Mouse (Mus musculus) CH12.LX (cell line): ENCODE data around the gene Kdm8. TPM values are rescaled to one million over a fixed set of nuclear protein-coding genes. Genes with fewer than 3 reads are reported as not detected.

ENCODE experiments used
- DNase-seq: peaks from one replicate; pipeline ENCODE4 v3.0.0-alpha.2; 2013; ENCODE audit errors: extremely low read depth
- H3K27ac ChIP-seq: 2 replicates; pipeline ENCODE4 v1.5.1; 2012; ENCODE audit warnings: low read depth, mild to moderate bottlenecking, control low read depth, moderate library complexity; ENCODE audit not compliant: insufficient read depth
- H3K27me3 ChIP-seq: replicated peaks from 2 replicates; pipeline ENCODE3; 2012; ENCODE audit warnings: inconsistent platforms
- H3K36me3 ChIP-seq, 2 experiments: replicated peaks in 1 of 2; 2 replicates each; pipeline versions ENCODE3 to v1.6.1; 2012; ENCODE audit warnings: inconsistent platforms in 1 of 2, low read length in 1 of 2, mild to moderate bottlenecking in 1 of 2, mixed read lengths in 1 of 2, moderate library complexity in 1 of 2; ENCODE audit not compliant: control insufficient read depth in 1 of 2, insufficient read depth in 1 of 2
- H3K4me1 ChIP-seq, 2 experiments: 2 replicates each; pipeline ENCODE4 v1.6.1; 2012; ENCODE audit warnings: inconsistent platforms in 1 of 2, moderate library complexity in 1 of 2; ENCODE audit not compliant: insufficient read depth in 2 of 2, control insufficient read depth in 1 of 2
- H3K4me2 ChIP-seq: 2 replicates; pipeline ENCODE4 v1.6.1; 2012; ENCODE audit warnings: low read depth, mild to moderate bottlenecking, control low read depth; ENCODE audit not compliant: poor library complexity, insufficient read depth, severe bottlenecking
- H3K4me3 ChIP-seq, 3 experiments: fragments of 150-350 bp in 1 of 3; sonication (generic) in 1 of 3; replicated peaks in 1 of 3; 2 replicates each; pipeline versions ENCODE3 to v1.5.1; 2011 to 2012; ENCODE audit warnings: low read depth in 2 of 3, low read length in 2 of 3, mild to moderate bottlenecking in 2 of 3, moderate library complexity in 2 of 3, control low read depth in 1 of 3, improper control_type of control experiment in 1 of 3, inconsistent platforms in 1 of 3, mixed read lengths in 1 of 3; ENCODE audit not compliant: poor library complexity in 1 of 3
- H3K79me2 ChIP-seq: replicated peaks from 2 replicates; pipeline ENCODE4 v1.6.1; 2012; ENCODE audit warnings: mild to moderate bottlenecking, moderate library complexity; ENCODE audit not compliant: control insufficient read depth, poor library complexity, insufficient read depth, severe bottlenecking; ENCODE audit errors: extremely low read depth
- H3K9ac ChIP-seq: 2 replicates; pipeline ENCODE4 v1.6.1; 2012; ENCODE audit warnings: low read depth, mild to moderate bottlenecking, control low read depth, moderate library complexity; ENCODE audit not compliant: insufficient read depth
- H3K9me3 ChIP-seq: replicated peaks from 2 replicates; pipeline ENCODE3; 2012; ENCODE audit warnings: low read length, inconsistent platforms, mixed read lengths
- BHLHE40 ChIP-seq: IDR thresholded peaks from 2 replicates; pipeline ENCODE4 v1.6.1; 2011; ENCODE audit warnings: mild to moderate bottlenecking, low read depth, low read length, improper control_type of control experiment
- CHD1 ChIP-seq: IDR thresholded peaks from 2 replicates; pipeline ENCODE4 v1.6.1; 2012; ENCODE audit warnings: low read depth, low read length, improper control_type of control experiment, inconsistent platforms
- CHD2 ChIP-seq: IDR thresholded peaks from 2 replicates; pipeline ENCODE4 v1.6.1; 2011; ENCODE audit warnings: low read length, improper control_type of control experiment
- CTCF ChIP-seq, 2 experiments: IDR thresholded peaks in 1 of 2; conservative IDR thresholded peaks in 1 of 2; 2 replicates each; pipeline ENCODE4 v1.5.1; 2011 to 2012; ENCODE audit warnings: low read depth in 2 of 2, low read length in 2 of 2, improper control_type of control experiment in 1 of 2, inconsistent platforms in 1 of 2, mild to moderate bottlenecking in 1 of 2, moderate library complexity in 1 of 2
- E2F4 ChIP-seq: IDR thresholded peaks from 2 replicates; pipeline ENCODE4 v1.6.1; 2011; ENCODE audit warnings: low read depth, low read length, improper control_type of control experiment; ENCODE audit not compliant: insufficient replicate concordance
- ELF1 ChIP-seq: IDR thresholded peaks from 2 replicates; pipeline ENCODE4 v1.6.1; 2014; ENCODE audit warnings: low read depth, mild to moderate bottlenecking, inconsistent platforms, low read length, improper control_type of control experiment
- EP300 ChIP-seq: IDR thresholded peaks from 2 replicates; pipeline ENCODE4 v1.6.1; 2011; ENCODE audit warnings: low read length, improper control_type of control experiment
- GABPA ChIP-seq: IDR thresholded peaks from 2 replicates; pipeline ENCODE4 v1.6.1; 2012; ENCODE audit warnings: low read depth, low read length, improper control_type of control experiment, inconsistent platforms; ENCODE audit not compliant: insufficient replicate concordance
- HCFC1 ChIP-seq: IDR thresholded peaks from 2 replicates; pipeline ENCODE4 v1.6.1; 2012; ENCODE audit warnings: low read depth, mild to moderate bottlenecking, inconsistent platforms, low read length, improper control_type of control experiment
- JUN ChIP-seq: IDR thresholded peaks from 2 replicates; pipeline ENCODE4 v1.6.1; 2011; ENCODE audit warnings: low read depth, mild to moderate bottlenecking, low read length, improper control_type of control experiment, moderate library complexity; ENCODE audit not compliant: insufficient read depth
- JUND ChIP-seq: conservative IDR thresholded peaks from 2 replicates; pipeline ENCODE4 v1.6.1; 2011; ENCODE audit warnings: low read depth, low read length, improper control_type of control experiment
- KAT2A ChIP-seq: IDR thresholded peaks from 2 replicates; pipeline ENCODE4 v1.6.1; 2012; ENCODE audit warnings: low read length, improper control_type of control experiment, inconsistent platforms; ENCODE audit not compliant: insufficient replicate concordance
- MAX ChIP-seq: IDR thresholded peaks from 2 replicates; pipeline ENCODE4 v1.6.1; 2011; ENCODE audit warnings: low read length, improper control_type of control experiment
- MAZ ChIP-seq: IDR thresholded peaks from 2 replicates; pipeline ENCODE4 v1.6.1; 2012; ENCODE audit warnings: low read depth, mild to moderate bottlenecking, inconsistent platforms, low read length, improper control_type of control experiment, moderate library complexity
- MXI1 ChIP-seq: IDR thresholded peaks from 2 replicates; pipeline ENCODE4 v1.6.1; 2011; ENCODE audit warnings: mild to moderate bottlenecking, low read depth, low read length, improper control_type of control experiment
- MYC ChIP-seq: IDR thresholded peaks from 2 replicates; pipeline ENCODE4 v1.6.1; 2011; ENCODE audit warnings: low read depth, mild to moderate bottlenecking, improper control_type of control experiment, low read length
- NELFE ChIP-seq: IDR thresholded peaks from 2 replicates; pipeline ENCODE4 v1.6.1; 2011; ENCODE audit warnings: low read depth, low read length, improper control_type of control experiment
- NRF1 ChIP-seq: IDR thresholded peaks from 2 replicates; pipeline ENCODE4 v1.6.1; 2014; ENCODE audit warnings: low read depth, mild to moderate bottlenecking, inconsistent platforms, low read length, improper control_type of control experiment, moderate library complexity
- POLR2A ChIP-seq: IDR thresholded peaks from 2 replicates; pipeline ENCODE4 v1.6.1; 2011; ENCODE audit warnings: low read depth, mild to moderate bottlenecking, improper control_type of control experiment, low read length
- POLR2AphosphoS2 ChIP-seq: IDR thresholded peaks from 2 replicates; pipeline ENCODE4 v1.6.1; 2011; ENCODE audit warnings: low read depth, low read length, improper control_type of control experiment
- RCOR1 ChIP-seq: conservative IDR thresholded peaks from 2 replicates; pipeline ENCODE4 v1.6.1; 2012; ENCODE audit warnings: low read depth, mild to moderate bottlenecking, inconsistent platforms, low read length, improper control_type of control experiment
- SMC3 ChIP-seq: IDR thresholded peaks from 2 replicates; pipeline ENCODE4 v1.6.1; 2011; ENCODE audit warnings: low read depth, low read length, improper control_type of control experiment
- TCF12 ChIP-seq: IDR thresholded peaks from 2 replicates; pipeline ENCODE4 v1.6.1; 2014; ENCODE audit warnings: low read depth, mild to moderate bottlenecking, inconsistent platforms, low read length, improper control_type of control experiment
- UBTF ChIP-seq: IDR thresholded peaks from 2 replicates; pipeline ENCODE4 v1.6.1; 2012; ENCODE audit warnings: low read depth, mild to moderate bottlenecking, inconsistent platforms, low read length, improper control_type of control experiment, moderate library complexity
- USF2 ChIP-seq: conservative IDR thresholded peaks from 2 replicates; pipeline ENCODE4 v1.6.1; 2011; ENCODE audit warnings: low read depth, low read length, improper control_type of control experiment
- ZC3H11A ChIP-seq: IDR thresholded peaks from 2 replicates; pipeline ENCODE4 v1.6.1; 2012; ENCODE audit warnings: low read depth, mild to moderate bottlenecking, inconsistent platforms, low read length, improper control_type of control experiment
- ZMIZ1 ChIP-seq: IDR thresholded peaks from 2 replicates; pipeline ENCODE4 v1.6.1; 2012; ENCODE audit warnings: low read depth, mild to moderate bottlenecking, inconsistent platforms, low read length, improper control_type of control experiment
- ZNF384 ChIP-seq: IDR thresholded peaks from 2 replicates; pipeline ENCODE4 v1.6.1; 2012; ENCODE audit warnings: low read depth, low read length, improper control_type of control experiment, inconsistent platforms
- dilution Hi-C: fragments of 300-500 bp; cut with MboI; formaldehyde crosslinking; loops from 2 replicates; pipeline ENCODE4 v1.14.3; 2020; ENCODE audit warnings: low sequenced_read_pairs; ENCODE audit not compliant: extremely low pct_unique_long_range_greater_than_20kb, extremely low pct_ligation_motif_present
- in situ Hi-C: fragments of 300-500 bp; cut with MboI; formaldehyde crosslinking; loops from 3 replicates; pipeline ENCODE4 v1.14.3; 2019; ENCODE audit warnings: low sequenced_read_pairs, low pct_ligation_motif_present, low pct_unique_long_range_greater_than_20kb, mixed read lengths
- polyA plus RNA-seq: library from polyadenylated mRNA; unstranded; fragments of >175 nt; gene quantifications from 2 replicates; pipeline ENCODE4 v1.2.1, GENCODE M21; 2012; ENCODE audit warnings: low read depth; ENCODE audit not compliant: insufficient read length
- total RNA-seq, 2 experiments: library from RNA; depleted of rRNA; stranded (reverse); fragments of 300-350 nt in 1 of 2; fragments of >200 nt in 1 of 2; gene quantifications; 2 replicates each; pipeline ENCODE4 v1.2.3; 2012 to 2014

Gene Kdm8
- total and polyA plus RNA-seq, 3 experiments: 5.0 to 8.7 (median 6.6) TPM

DNA sequence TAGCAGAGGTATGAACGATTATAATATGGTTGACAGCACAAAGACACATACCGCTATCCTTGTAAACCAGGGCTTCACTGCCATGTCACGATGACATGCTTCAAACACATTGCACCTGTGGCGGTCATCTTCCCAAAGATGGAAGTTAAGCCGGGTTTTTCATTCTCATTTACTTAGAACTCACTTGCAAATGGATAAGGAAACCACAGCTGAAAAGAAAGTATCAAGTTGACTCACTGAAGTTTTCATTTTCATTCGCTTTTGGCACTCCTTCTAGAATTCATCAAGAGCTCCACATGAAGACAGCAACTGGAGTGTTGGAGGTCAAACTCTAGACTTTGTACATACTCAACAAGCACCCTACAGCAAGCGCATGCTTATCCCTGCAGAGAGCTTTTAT lies 56.4 kb downstream of the Kdm8 start (continued):
- TF ChIP-seq KAT2A (no peak), MAZ (no peak), UBTF (no peak), TCF12 (peak; percentile 77), BHLHE40 (peak; percentile 68), POLR2AphosphoS2 (no peak), ZC3H11A (no peak), EP300 (peak; percentile 91), SMC3 (no peak), JUND (peak; percentile 91), ELF1 (no peak), USF2 (no peak), MXI1 (peak; percentile 61; the same call in 1 of the 2 replicates), GABPA (no peak), NRF1 (no peak), E2F4 (0 out of 2 replicates have a peak, but pooled peaks have one; percentile 65), NELFE (peak; percentile 26; the same call in 1 of the 2 replicates), JUN (peak; percentile 77), MAX (peak; percentile 62; the same call in 1 of the 2 replicates), MYC (peak; percentile 62), CHD2 (peak; percentile 62)
- TF ChIP-seq, all 38 proteins: peak for 19

DNA sequence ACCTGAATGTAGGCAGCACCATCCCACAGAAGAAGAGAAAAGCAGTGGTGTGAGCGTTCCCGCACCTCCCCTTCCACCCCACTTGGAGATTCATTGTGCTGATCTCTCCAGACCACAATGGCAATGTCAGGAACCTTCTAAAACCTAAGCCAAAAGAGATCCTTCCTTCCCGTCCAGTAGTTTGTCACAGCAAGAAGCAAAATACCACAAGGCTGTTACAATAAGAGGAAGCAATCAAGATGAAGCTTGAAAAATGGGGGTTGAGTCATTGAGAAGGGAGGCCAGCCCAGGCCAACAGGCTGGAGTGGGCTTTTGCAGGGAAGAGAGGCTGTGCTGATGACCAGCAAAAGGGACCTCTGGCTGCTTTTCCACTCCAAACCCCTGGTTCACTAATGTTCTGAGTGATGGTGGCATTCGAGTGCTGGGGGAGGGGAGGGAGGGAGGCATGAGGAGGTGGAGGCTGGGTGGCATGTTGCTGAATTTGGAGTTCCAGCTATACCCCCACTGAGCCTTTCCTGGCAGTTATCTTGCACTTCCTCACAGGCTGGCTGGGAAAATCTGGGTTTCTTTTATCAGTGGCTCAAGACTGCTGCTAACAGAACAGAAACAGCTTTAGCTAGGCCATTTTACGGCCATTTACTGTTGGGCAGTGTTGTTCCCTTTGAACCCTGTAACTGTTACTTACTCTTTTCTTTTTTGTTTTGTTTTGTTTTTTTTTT lies 59.1 kb downstream of the Kdm8 start:
- DNase-seq: no peak
- Histone ChIP-seq H3K27me3 (no peaks in the 10 kb centered on the region), H3K4me1 (peaks cover 4 to 32% of the 10 kb centered on the region in 2 experiments; a peak in 2 of 4 replicates), H3K9me3 (no peaks in the 10 kb centered on the region), H3K36me3 (no peaks in the 10 kb centered on the region), H3K9ac (no peak overlapping the region), H3K79me2 (no peaks in the 10 kb centered on the region), H3K4me2 (no peak overlapping the region), H3K4me3 (no peak overlapping the region), H3K27ac (no peak overlapping the region)
- dilution Hi-C loops: no loop called here
- TF ChIP-seq HCFC1 (no peak), BHLHE40 (no peak), USF2 (no peak), JUND (no peak), ZNF384 (no peak), RCOR1 (no peak), ZMIZ1 (no peak), CTCF (conservative IDR thresholded peaks at IDR 0.05 in 1 of 2, IDR thresholded peaks at IDR 0.05 in 1 of 2; ENCODE audit: low read depth in 2 of 2, low read length in 2 of 2) (no peak), CHD1 (no peak), POLR2A (no peak), E2F4 (no peak), ZC3H11A (no peak), CHD2 (no peak)
- in situ Hi-C loops: no loop called here
